Mouse (Mus musculus) adrenal gland, postnatal 4 days (tissue): ENCODE results near the gene Tasp1. TPM values are rescaled to one million over a fixed set of nuclear protein-coding genes. Genes with fewer than 3 reads are reported as not detected.
"Not testable (repeated sequence)": the region's sequence is repeated elsewhere in the genome, so short reads cannot be mapped to it uniquely, and the experiment has no call there.

ENCODE experiments used
- DNase-seq, 2 experiments: peaks; one replicate each; pipeline ENCODE4 v3.0.0; 2021 to 2022; ENCODE audit warnings: low spot score in 2 of 2, mixed read lengths in 2 of 2
- total RNA-seq, 2 experiments: library from RNA; stranded (reverse); gene quantifications; 2 replicates each; pipeline ENCODE4 v1.2.3; 2021

The Tasp1 gene
- total RNA-seq, 2 experiments from 2014 or later = 14.3 to 15.7 TPM

DNA sequence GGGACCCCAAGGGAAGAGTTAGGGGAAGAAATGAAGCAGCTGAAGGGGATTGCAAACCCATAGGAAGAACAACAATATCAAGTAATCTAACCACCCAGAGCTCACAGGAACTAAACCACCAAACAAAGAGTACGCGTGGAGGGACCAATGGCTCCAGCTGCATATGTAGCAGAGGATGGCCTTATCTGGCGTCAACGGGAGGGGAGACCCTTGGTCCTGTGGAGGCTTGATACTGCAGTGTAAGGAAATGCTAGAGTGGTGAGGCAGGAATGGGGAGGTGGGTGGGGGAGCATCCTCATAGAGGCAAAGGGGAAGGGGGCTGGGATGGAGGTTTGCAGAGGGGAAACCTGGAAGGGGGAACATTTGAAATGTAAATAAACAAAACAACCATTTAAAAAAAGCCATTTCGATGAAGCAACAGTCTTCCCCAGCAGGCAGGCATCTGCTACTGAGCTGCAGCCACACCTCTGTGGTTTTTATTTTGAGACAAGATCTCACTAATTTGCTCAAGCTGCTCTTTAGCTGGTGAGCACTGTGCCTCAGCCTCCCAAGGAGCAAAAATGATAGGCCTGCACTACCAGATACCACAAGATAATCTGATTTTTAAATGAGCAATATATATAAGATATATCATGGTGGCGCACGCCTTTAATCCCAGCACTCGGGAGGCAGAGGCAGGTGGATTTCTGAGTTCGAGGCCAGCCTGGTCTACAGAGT, 160.0 kb downstream of the Tasp1 start:
- no peak for DNase-seq

DNA sequence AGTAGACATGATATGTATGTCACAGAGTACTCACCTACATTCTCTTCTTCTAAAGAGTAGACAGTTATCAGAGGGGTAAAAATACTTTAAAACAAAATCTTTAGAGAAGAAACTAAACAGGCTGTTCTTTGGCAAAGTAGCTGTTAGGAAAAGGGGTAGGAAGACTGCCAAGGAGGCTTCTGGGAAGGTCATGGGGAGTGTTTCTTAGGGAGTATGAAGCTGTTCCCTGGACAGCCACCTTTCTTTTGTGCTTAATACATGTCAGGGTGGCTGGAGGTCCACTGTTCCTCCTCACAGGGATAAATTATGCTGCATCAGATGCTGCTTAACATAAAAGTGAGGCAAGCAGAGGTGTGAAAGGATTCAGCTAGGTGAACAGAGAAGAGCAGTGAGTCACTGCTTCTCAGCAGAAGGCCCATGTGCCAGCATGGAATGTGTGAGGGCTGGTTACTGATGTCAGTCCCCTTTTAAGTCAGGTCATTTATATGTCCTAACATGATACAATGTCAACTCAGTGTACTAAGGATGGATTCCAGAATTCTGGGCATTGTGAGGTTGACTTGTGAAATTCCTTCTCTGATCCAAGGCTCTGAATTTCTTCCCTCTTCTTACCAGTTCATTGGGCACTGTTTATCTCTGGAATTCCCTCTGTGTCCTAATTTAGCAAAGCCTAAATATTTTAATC, 175.1 kb downstream of the Tasp1 start:
- no peak for DNase-seq

- DNase-seq = no peak
Observed at GRCm38 (mm10) chr2:139884264-139884637, 182.4 kb downstream of the Tasp1 start.

DNA sequence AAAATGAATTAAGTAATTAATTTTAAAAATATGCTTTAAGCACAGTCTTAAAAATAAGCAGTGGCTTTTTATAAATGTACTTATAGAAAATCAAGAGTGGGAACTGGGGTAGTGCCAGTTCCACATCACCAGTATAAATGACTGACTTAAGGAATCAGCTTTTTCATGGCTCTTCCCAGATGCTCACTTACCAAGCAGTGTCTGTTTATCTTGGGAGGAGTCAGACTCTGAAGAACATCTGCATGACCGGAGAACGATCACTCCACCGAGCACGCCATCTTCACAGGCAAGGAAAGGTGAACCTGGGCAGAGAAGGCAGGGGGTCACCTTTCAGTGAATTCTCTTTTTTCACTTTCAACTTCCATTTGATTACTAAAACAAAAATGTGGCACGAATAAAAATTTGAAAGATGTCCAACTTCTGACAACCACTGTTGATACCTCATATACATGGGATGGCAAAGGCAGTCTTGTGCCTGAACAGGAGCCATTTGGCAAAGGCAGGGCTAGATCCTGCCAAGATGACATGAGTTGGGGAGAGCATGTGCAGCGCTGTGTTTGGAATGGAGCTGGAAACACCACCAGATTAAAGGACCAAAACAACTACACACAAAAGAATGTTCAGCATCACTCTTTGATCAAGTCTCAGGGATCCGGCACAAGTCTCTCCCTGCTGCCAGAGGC, 182.9 kb downstream of the Tasp1 start:
- DNase-seq = no peak

GRCm38 (mm10) chr2:139878052-139878621, 188.5 kb downstream of the Tasp1 start:
- no peak for DNase-seq

GRCm38 (mm10) chr2:139875876-139876275, 190.7 kb downstream of the Tasp1 start:
- no peak for DNase-seq

GRCm38 (mm10) chr2:139874173-139874572, 192.4 kb downstream of the Tasp1 start:
- no peak for DNase-seq

GRCm38 (mm10) chr2:139873762-139874161, 192.8 kb downstream of the Tasp1 start:
- DNase-seq = no peak

- not testable (repeated sequence) for DNase-seq
Observed at GRCm38 (mm10) chr2:139869071-139869470, 197.5 kb downstream of the Tasp1 start.

GRCm38 (mm10) chr2:139863396-139863795, 203.2 kb downstream of the Tasp1 start:
- not testable (repeated sequence) for DNase-seq

DNA sequence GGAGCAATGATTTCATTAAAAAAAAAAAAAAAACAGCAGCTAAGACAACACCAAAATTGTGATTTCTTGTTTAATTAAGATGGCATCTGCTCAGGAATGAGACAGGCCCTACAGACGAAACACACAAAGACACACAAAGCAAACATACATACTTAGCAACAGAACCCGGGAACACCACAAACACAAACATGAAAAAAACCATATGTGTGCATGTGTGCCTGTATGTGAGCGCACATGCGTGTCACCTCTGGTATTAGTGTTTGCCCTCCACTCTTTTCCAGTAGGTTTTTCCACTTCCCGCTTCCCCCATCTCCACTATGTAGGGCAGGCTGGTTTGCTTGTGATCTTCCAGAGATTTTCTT, 206.5 kb downstream of the Tasp1 start:
- DNase-seq = no peak

DNA sequence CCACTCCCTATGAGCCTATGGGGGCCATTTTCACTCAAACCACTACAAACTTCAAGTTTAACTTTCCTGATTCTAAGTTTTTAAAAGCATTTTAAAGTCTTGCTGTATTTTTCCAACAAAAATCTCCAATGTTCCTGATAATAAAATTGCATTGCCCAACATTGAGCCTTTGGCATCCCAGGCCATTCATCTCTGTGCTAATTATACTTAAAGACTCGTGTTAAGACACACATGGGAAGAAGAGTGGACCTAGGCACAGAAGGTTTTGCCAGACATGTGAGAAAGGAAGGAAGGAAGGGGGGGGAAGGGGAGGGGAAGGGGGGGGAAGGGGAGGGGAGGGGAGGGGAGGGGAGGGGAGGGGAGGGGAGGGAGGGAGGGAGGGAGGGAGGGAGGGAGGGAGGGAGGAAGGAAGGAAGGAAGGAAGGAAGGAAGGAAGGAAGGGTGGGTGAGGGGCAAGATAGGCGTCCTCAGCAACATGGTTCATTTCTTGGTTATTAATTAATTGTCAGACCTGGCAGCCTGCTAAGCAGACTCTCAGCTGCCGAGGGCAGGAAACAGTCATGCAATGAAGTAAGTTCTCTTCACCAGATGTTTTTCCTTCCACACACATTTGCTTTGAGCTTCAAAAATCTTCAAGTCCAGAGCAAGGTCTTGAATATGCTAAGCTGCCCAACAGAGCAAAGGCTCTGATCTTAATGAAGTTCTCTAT, 207.0 kb downstream of the Tasp1 start:
- DNase-seq = no peak

- DNase-seq = no peak
Observed at GRCm38 (mm10) chr2:139849621-139850020, 217.0 kb downstream of the Tasp1 start.

DNA sequence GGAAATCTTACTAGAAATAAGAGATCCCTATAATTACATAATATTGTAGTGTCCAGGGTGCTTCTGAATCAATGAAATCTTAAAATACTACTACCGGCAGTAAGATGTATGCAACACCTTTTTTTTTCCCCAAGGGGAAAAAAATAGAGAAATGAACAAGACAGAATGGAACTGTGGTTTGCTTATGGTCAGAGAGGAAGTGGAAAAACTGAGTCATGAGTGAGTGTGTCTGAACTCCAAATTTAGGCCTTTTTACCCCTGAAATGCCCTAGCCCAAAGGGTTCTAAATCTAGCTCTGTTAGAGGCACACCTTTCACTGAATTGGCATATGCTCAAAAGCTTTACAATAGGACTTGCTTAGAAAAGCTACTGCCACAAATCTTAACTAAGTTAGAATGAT, 225.2 kb downstream of the Tasp1 start:
- no peak for DNase-seq

GRCm38 (mm10) chr2:139840941-139841340, 225.7 kb downstream of the Tasp1 start:
- DNase-seq = no peak

DNA sequence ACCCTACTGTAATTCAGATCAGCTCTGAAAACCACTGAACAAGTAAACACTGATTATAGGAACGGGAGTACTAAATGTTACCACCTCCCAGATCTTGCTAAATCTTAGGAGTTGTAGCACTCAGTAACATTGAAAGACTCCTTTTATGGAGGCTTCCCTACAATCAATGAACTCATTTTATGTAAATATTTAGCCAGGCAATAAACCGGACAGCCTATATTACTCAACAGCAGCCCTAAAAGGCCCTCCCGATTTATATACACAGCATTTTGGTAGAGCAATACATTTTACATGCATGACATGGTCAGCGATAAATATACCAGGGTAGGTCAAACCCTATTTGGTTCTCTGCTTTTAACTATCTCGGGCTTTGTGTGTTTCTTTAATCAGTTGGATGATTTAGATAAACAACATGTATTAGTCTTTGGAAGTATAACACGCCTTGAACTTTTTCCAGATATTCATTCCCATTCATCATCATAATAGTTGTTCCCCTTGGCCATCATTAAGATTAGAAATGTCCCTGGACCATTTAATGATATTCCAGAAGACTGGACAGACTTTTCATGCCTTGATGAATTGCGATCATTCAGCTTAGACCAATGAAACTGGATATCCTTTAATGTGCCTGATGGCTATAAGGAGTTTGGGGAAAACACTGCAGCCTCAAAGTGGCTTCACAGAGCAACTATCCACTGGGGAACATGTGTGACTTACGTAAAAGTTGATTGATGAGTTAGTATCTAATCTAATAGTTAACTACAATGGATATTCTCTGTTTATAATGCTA, 244.8 kb downstream of the Tasp1 start:
- DNase-seq = no peak

- DNase-seq = no peak
Observed at GRCm38 (mm10) chr2:139817275-139817674, 249.3 kb downstream of the Tasp1 start.

- no peak for DNase-seq
Observed at GRCm38 (mm10) chr2:139807887-139808286, 258.7 kb downstream of the Tasp1 start.

GRCm38 (mm10) chr2:139804041-139804440, 262.6 kb downstream of the Tasp1 start:
- DNase-seq = no peak

DNA sequence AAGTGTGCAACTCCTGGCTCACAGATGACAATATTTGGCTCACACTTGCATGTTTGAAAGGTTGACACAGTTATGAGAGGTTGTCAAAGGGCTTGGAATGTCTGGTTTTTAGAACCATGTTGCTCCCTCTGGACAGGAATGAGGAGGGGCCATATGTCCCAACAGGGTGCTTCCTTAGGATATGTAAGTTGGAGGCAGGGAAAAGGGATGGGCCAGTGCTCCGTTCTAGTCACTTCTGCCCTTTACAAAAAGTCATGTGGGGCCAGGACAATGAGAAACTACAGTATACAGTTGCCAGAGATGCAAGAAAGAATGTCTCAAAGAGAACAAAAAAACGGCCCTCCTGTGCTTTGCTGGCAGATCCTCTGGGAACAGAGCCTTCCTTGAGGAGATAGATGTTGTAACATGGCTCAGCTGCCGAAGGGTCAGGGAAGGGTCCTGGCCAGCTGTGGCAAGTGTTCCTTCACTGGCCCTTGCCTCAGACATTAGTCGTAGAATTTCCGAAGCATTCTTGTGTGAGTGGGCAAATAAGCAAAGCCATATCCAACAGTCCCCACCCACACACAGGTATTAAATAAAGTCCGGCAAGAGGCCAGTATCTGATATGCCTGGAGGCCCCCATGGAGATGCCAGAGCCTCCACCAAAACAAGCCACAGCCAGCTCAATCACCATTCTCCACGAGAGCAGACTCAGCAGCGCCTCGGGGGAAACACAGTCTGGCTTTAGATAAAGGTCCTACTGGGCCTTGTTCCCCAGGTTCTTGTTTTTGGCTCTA, 274.1 kb downstream of the Tasp1 start:
- DNase-seq = no peak
